13 mouse cellular contexts compared by ENCODE assay signal in genomic region chr2:28974520-28974919, GRCm38 (mm10). TPM values are rescaled to one million over a fixed set of nuclear protein-coding genes. Genes with fewer than 3 reads are reported as not detected.
DNase-seq lines count a peak whose midpoint lies in the region; ATAC-seq and TF ChIP-seq lines count a peak whose summit lies in the region.
"Had no signal": no experiment of that assay in that cellular context is flagged by ENCODE, and none has a peak within 500 bp of the region (broad histone marks: within the 10 kb centered on the region; RNA-seq: fewer than 3 reads in every experiment).

No protein-coding gene starts in this region.

- in situ Hi-C loops in ES-E14 (cut with MboI; ENCODE audit: low sequenced_read_pairs in 2 of 2, unreplicated experiment in 2 of 2), result loop anchor here in 1 of 2 experiments (10.0 kb wide), 1 partner anchor 220 kb away; no protein-coding TSS in a partner anchor

- H3K9me3 ChIP-seq in kidney, embryonic 14.5 days (ENCODE audit: control insufficient read depth, low read length), result no peaks in the 10 kb centered on the region
- H3K9me3 ChIP-seq in ES-E14 (ENCODE audit: control insufficient read depth, insufficient read depth, low read depth, low read length), result no peaks in the 10 kb centered on the region
- H3K9me3 ChIP-seq in intestine, embryonic 16.5 days (ENCODE audit: control insufficient read depth, low read length), result no peaks in the 10 kb centered on the region

- H3K4me3 ChIP-seq in kidney, embryonic 14.5 days (ENCODE audit: low read length), result no peak overlapping the region
- H3K4me3 ChIP-seq in ES-E14 (ENCODE audit: insufficient read depth in 1 of 2, low read depth in 1 of 2, low read length in 2 of 2, poor library complexity in 1 of 2, severe bottlenecking in 1 of 2), result peak overlapping the region; percentile 17 to 33; a peak in 2 of 4 replicates
- no peak overlapping the region for H3K4me3 ChIP-seq in intestine, embryonic 16.5 days (ENCODE audit: low read length)
- no peak overlapping the region for H3K4me3 ChIP-seq in layer of hippocampus, adult 2 months

- no peaks in the 10 kb centered on the region for H3K4me1 ChIP-seq in kidney, embryonic 14.5 days (ENCODE audit: control insufficient read depth, insufficient read depth, low read length)
- peaks cover 4 to 6% of the 10 kb centered on the region in 2 experiments; a peak in 3 of 4 replicates for H3K4me1 ChIP-seq in ES-E14 (ENCODE audit: control insufficient read depth in 2 of 2, insufficient read depth in 2 of 2, low read length in 2 of 2, poor library complexity in 1 of 2)
- H3K4me1 ChIP-seq in intestine, embryonic 16.5 days (ENCODE audit: control insufficient read depth, insufficient read depth, low read length), result peaks cover 14% of the 10 kb centered on the region

- peak; percentile 13 to 51 for DNase-seq in kidney, postnatal 25 days
- no peak for DNase-seq in ES-E14 (ENCODE audit: low read depth, low spot score)
- DNase-seq in adrenal gland, postnatal 25 days, result peak; percentile 43
- no peak for DNase-seq in c-Kit-positive CD71-positive TER-119-positive erythroid progenitor cells, embryonic 14.5 days (ENCODE audit: low spot score)
- DNase-seq in layer of hippocampus, adult 2 months (ENCODE audit: low spot score in 2 of 2), result no peak
- DNase-seq: heart, adult 18-20 months; liver had no signal

- H3K9ac ChIP-seq in kidney, embryonic 14.5 days (ENCODE audit: low read depth, low read length), result no peak overlapping the region
- H3K9ac ChIP-seq in ES-E14 (ENCODE audit: insufficient read depth, low read depth, low read length, poor library complexity, severe bottlenecking), result no peak overlapping the region
- H3K9ac ChIP-seq in intestine, embryonic 16.5 days (ENCODE audit: low read depth, low read length), result peak overlapping the region; percentile 34; the same call in 1 of the 2 replicates

- peaks cover 88% of the 10 kb centered on the region for H3K27me3 ChIP-seq in kidney, embryonic 14.5 days (ENCODE audit: control insufficient read depth, insufficient read depth, low read length)
- no peaks in the 10 kb centered on the region; the same call in 1 of the 2 replicates for H3K27me3 ChIP-seq in intestine, embryonic 16.5 days (replicated peaks; ENCODE audit: control insufficient read depth, insufficient read depth, low read length)

- no peak for ATAC-seq in kidney, embryonic 14.5 days (ENCODE audit: low FRiP score, low TSS enrichment)
- peak; percentile 60 for ATAC-seq in intestine, embryonic 16.5 days
- ATAC-seq in erythroid progenitor cell, adult 5-6 weeks (replicated peaks; ENCODE audit: low FRiP score, poor library complexity, severe bottlenecking), result no peak
- ATAC-seq: inflammation-experienced regulatory T-cells, adult 6 months had no signal

- no peak for TF ChIP-seq CTCF in layer of hippocampus, adult 2 months (conservative IDR thresholded peaks at IDR 0.05)

- no peak overlapping the region for H3K4me2 ChIP-seq in kidney, embryonic 14.5 days (replicated peaks; ENCODE audit: low read depth, low read length)
- H3K4me2 ChIP-seq in intestine, embryonic 16.5 days (ENCODE audit: low read depth, low read length), result no peak overlapping the region

- no peak overlapping the region for H3K27ac ChIP-seq in kidney, embryonic 14.5 days (ENCODE audit: low read depth, low read length)
- H3K27ac ChIP-seq in ES-E14 (ENCODE audit: insufficient read depth, low read depth, low read length, poor library complexity, severe bottlenecking), result no peak overlapping the region
- H3K27ac ChIP-seq in intestine, embryonic 16.5 days (ENCODE audit: low read length), result no peak overlapping the region
- no peak overlapping the region for H3K27ac ChIP-seq in layer of hippocampus, adult 2 months

- H3K36me3 ChIP-seq in kidney, embryonic 14.5 days (ENCODE audit: control insufficient read depth, insufficient read depth, low read length), result no peaks in the 10 kb centered on the region
- no peaks in the 10 kb centered on the region for H3K36me3 ChIP-seq in ES-E14 (ENCODE audit: control insufficient read depth, insufficient read depth, low read length, poor library complexity, severe bottlenecking)
- no peaks in the 10 kb centered on the region for H3K36me3 ChIP-seq in intestine, embryonic 16.5 days (ENCODE audit: control insufficient read depth, insufficient read depth, low read length)

- WGBS in kidney, embryonic 14.5 days, result 9% methylated on average over 6 of the region's 6 CpGs
- WGBS in intestine, embryonic 16.5 days, result 17% methylated on average over 6 of the region's 6 CpGs

TF ChIP-seq in ES-E14, 5 proteins besides CTCF, POLR2A, EP300 and RAD21:
- TF ChIP-seq HCFC1 (IDR thresholded peaks at IDR 0.05; ENCODE audit: borderline replicate concordance, insufficient read depth, low read length) (no peak), ZC3H11A (IDR thresholded peaks at IDR 0.05; ENCODE audit: borderline replicate concordance, low read depth, low read length) (no peak), CHD2 (IDR thresholded peaks at IDR 0.05; ENCODE audit: low read depth, low read length) (no peak), ZNF384 (IDR thresholded peaks at IDR 0.05; ENCODE audit: low read depth, low read length) (no peak), MAFK (IDR thresholded peaks at IDR 0.05; ENCODE audit: insufficient read depth, low read depth, low read length) (no peak)

RNA-seq across cellular contexts. Expression of gene Barhl1, which starts 58.1 kb away (rescaled TPM):
- not detected in 2 replicates for polyA plus RNA-seq in kidney, embryonic 14.5 days (2014; fragmentation: Nextera tagmentation; extraction: Ambion mirVana)
- 0.18 and 0.26 TPM in 2 replicates for total RNA-seq in ES-E14 (2012; rRNA removed)
- total RNA-seq in adrenal gland, postnatal 25 days (2021), result not detected in 2 replicates
- polyA plus RNA-seq in intestine, embryonic 16.5 days (2015; fragmentation: Nextera tagmentation; extraction: Ambion mirVana), result not detected in 2 replicates
- total RNA-seq in erythroid progenitor cell, adult 5-6 weeks (2015; ENCODE audit: low replicate concordance), result not detected in 2 replicates
- total RNA-seq in erythroid progenitor cell, adult 5-6 weeks (2017; ENCODE audit: low replicate concordance), result not detected in 2 replicates
- total RNA-seq in layer of hippocampus, adult 2 months (2021), result not detected
- total RNA-seq: adrenal gland, adult 18-20 months; CH12.LX; heart, adult 18-20 months had no signal
- polyA plus RNA-seq: inflammation-experienced regulatory T-cells, adult 6 months had no signal

Comparison
In these comparisons a context has a peak if more than half of its experiments do, and no peak if none do; other contexts are left out.
1. DNase-seq: peak in kidney, postnatal 25 days (2 of 2) and adrenal gland, postnatal 25 days (single experiment); none in ES-E14 (single experiment), c-Kit-positive CD71-positive TER-119-positive erythroid progenitor cells, embryonic 14.5 days (single experiment) and layer of hippocampus, adult 2 months (0 of 2).
2. H3K4me3 ChIP-seq: peak in ES-E14 (2 of 2); none in kidney, embryonic 14.5 days (single experiment), intestine, embryonic 16.5 days (single experiment) and layer of hippocampus, adult 2 months (single experiment).